Mouse (Mus musculus): ENCODE measurements around the gene Slc2a8.

DNA sequence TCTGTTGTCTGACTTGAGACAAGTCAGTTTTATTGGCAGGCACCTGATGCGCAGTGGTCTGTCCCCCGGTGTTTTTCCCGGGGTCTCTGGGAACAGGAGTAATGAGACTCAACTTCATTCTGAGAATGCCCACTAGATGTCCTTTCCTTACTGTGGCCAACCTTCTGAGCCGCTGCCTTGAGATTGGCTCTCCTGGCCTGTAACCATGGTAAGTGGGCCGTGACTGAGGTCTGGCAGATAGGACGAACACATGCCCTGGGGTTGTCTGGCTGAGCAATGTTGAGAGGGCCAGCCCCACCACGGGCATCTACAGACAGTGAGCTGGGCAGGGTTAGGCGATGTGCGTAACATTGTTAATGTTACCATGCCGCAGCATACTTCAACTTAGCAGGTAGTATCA lies 42.7 kb upstream of the Slc2a8 start:
- no peak for TF ChIP-seq POLR2A (IDR thresholded peaks at IDR 0.05; ENCODE audit: borderline replicate concordance, insufficient read depth, low read length)
- TF ChIP-seq CTCF (IDR thresholded peaks at IDR 0.05; ENCODE audit: borderline replicate concordance, insufficient read depth, low read depth, low read length), result no peak

Measured in cerebellum, adult 2 months (tissue).